Mouse (Mus musculus) hematopoietic stem cell, adult 5-6 weeks (primary cell): Measurements from ENCODE around the gene Tango6. TPM values are rescaled to one million over a fixed set of nuclear protein-coding genes. Genes with fewer than 3 reads are reported as not detected.

Experiments used
- ATAC-seq, 2 experiments: fragments of 125-278 bp in 1 of 2; replicated peaks in 1 of 2; 2 replicates each; pipeline ENCODE4 v1.8.0; 2016 to 2017; ENCODE audit warnings: inconsistent platforms in 2 of 2, mild to moderate bottlenecking in 2 of 2, moderate number of reproducible peaks in 2 of 2, low read depth in 1 of 2, moderate TSS enrichment in 1 of 2; ENCODE audit not compliant: low FRiP score in 2 of 2, poor library complexity in 2 of 2, severe bottlenecking in 2 of 2, insufficient read depth in 1 of 2, low TSS enrichment in 1 of 2
- total RNA-seq: library from RNA; stranded (forward); fragments of 172-1452, 232-1000 nt; gene quantifications from 2 replicates; pipeline ENCODE4 v1.2.3, GENCODE M21; 2017

The Tango6 gene
- total RNA-seq, 1 experiment from 2014 or later: 6.2 TPM

- no peak for ATAC-seq
These were observed 91.9 kb downstream of the Tango6 start for GRCm38 (mm10) chr8:106774567-106775320.

- no peak for ATAC-seq
These were observed 106.8 kb downstream of the Tango6 start for GRCm38 (mm10) chr8:106789623-106790022.

- no peak for ATAC-seq
These were observed 112.0 kb downstream of the Tango6 start for GRCm38 (mm10) chr8:106794820-106795219.

DNA sequence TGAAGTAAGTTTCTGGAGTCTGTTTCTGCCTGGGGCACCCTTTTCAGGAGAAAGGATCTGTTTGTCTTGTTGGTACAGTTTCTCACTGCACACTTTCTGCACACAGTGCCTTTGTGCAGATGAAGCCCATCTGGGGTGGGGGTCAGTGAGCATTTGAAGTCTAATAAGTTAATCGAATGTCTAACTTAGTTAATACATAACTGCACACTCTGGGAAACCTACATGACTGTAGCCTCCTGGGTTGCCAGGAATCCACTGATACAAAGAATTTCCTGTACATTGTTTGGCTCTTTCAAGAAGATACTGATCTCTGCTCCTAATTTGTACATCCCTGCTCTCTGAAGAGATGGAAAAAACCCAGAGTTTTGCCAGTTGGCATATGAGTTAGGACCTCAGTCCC is 117.0 kb downstream of the Tango6 start:
- no peak for ATAC-seq

DNA sequence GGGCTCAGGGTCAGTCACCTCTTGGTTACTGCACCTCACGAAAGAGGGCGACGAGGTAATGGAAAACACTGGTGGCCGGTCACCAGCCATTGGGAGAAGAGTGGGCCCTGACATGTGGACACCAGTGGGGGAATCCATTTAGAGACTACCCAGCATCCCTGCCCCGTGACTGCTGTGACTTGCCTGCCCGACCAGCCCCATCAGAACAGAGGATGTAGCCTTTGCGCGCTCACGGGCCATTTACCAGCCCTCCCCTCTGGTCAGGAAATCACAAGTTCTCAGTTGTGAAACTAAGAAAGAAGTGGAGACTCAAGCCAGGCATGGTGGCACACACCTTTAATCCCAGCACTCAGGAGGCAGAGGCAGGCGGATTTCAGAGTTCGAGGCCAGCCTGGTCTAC is 118.4 kb downstream of the Tango6 start:
- no peak for ATAC-seq

- peak; percentile 49 to 62; a peak in 3 of 4 replicates for ATAC-seq
These were observed 119.7 kb downstream of the Tango6 start for GRCm38 (mm10) chr8:106802384-106803137.

DNA sequence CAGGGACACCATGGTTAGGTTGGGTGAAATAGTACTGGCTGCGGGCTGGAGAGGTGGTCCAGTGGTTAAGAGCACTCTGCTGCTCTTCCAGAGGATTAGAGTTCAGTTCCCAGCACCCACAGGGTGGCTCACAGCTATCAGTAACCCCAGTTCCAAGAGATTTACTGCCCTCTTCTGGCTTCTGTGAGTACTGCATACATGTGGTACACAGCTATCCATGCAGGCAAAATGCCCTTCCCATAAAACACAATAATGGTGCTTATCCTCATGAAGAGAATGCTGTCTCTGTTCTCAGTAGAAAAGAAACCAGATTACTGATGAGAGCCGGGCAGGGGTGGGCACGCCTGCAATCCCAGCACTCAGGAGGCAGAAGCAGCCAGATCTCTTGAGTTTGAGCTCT is 123.0 kb downstream of the Tango6 start:
- no peak for ATAC-seq

GRCm38 (mm10) chr8:106807461-106807860 is 124.6 kb downstream of the Tango6 start:
- no peak for ATAC-seq

DNA sequence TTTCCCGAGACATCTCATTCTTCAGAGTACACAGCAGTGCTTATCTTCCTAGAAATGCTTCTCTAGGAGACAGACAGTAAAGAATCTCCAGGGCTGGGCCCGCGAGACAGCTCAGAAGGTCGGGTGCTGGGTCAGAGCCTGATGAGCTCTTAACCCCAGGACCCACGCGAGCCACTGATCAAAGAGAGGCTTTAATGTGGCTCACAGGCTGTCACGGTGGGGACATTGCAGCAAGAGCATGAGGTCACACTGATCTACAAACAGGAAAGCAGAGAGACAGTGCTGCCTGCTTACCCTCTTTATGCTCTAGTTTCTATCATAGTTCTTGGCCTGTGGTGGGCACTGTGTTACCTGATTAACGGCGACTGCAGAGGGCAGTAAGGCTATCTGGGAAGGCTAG is 126.9 kb downstream of the Tango6 start:
- no peak for ATAC-seq

- no peak for ATAC-seq
These were observed 127.5 kb downstream of the Tango6 start for GRCm38 (mm10) chr8:106810406-106810805.

- no peak for ATAC-seq
These were observed 129.7 kb downstream of the Tango6 start for GRCm38 (mm10) chr8:106812560-106812959.

DNA sequence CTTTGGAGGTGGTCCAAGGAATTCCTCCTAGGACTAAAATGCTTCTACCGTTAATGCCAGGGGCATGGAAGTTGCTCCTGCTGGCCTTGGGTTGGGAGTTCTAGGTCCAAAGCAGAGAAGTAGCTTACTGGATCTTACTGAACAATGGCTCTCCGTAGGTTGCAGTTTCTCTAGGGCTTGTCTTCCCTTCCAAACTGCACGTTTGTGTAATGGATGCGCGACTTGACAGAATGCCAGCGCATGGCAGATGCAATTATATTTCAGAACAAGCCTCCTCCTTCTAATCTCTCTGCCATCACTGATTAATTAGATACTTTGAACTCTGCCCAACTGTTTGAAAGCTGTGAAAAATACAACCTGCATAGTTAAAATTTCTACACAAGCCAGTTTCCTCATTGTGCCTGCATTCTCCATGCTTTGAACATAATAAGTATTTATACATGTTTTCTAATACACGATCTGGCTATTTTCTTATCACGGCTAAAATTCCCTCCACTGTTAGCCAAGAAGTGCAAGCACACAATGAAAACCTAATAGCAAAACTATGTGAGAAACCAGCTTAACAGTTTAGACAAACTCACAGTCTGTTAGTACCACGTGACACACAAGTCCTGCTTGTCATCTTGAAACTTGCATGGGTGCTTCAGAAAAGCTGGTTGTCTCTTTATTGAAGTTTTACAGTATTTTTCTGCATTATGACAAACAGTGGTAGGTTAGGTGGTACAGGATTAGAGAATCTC is 133.7 kb downstream of the Tango6 start:
- ATAC-seq: no peak

GRCm38 (mm10) chr8:106817171-106817545 is 134.3 kb downstream of the Tango6 start:
- ATAC-seq: no peak

DNA sequence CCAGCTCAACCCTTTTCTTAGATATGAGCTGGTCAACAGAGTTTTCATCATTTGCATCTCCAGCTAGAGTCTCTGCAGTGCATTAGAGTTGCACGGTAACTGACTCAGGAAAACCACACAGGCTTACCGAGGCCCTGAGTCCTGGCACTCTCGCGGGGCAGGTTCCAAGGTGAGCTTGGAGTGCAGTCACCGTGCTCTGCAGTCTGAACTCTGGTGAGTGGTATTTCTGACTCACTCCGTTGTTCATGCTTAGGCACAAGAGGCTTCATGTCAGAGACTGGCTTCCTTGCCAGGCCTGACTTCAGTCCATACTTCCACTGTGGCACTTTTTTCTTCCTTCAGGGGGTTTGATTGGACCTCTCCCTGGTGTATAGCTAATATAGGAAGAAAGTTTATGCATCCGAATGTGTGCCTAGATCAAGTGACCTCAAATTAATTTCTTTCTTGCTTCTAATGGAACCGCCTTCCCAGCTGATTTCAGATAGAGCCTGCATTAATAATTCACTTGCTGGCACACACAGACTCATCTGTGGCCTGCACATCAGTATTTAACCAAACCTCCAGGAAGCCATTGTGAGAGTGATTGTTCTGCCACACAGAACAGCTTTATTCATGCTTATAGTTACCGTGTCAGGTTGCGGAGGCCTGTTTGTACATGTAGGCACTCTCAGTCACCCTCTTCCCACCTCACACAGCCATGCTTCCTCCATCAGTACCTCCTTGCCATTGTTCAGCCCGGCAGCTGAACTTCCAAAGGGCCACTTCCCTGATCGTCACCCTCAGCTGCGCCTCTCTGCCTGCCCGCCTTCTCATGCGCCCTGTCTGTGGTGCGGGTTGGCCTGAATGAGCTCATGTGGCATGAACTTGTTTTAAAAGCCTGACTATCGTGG is 136.0 kb downstream of the Tango6 start:
- 0 out of 4 replicates have a peak, but pooled peaks of 1 of the 2 experiments have one; percentile 27 for ATAC-seq

DNA sequence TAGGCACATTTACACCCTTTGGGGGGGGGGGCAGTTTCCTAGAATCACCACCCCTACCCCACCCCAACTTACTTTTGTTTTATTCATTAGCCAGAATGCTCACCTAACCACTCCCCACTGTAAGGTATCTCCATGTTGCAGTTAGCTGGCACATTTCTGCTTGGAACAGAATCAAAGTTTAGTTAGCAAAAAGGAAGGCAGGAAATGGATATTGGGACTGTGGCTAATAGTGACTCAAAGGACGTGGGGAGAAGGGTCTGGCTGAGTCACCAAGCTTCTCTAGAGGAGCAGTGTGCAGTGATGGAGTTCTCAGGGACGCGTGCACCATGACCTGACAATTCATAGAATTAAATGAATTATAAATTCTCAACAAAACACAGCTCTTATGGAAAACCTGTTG is 136.7 kb downstream of the Tango6 start:
- no peak for ATAC-seq

- peak; percentile 25 to 27; a peak in 2 of 4 replicates for ATAC-seq
These were observed 138.0 kb downstream of the Tango6 start for GRCm38 (mm10) chr8:106820553-106821515.
